Mouse (Mus musculus): ENCODE data around the gene Pwwp2b. TPM values are rescaled to one million over a fixed set of nuclear protein-coding genes. Genes with fewer than 3 reads are reported as not detected.
A peak's percentile ranks its signal among the peaks of the same experiment; 100 is the strongest.

Gene Pwwp2b
- 5.3 and 5.8 TPM in 2 replicates for polyA plus RNA-seq (2016; fragmentation: Nextera tagmentation; extraction: Ambion mirVana)

DNA sequence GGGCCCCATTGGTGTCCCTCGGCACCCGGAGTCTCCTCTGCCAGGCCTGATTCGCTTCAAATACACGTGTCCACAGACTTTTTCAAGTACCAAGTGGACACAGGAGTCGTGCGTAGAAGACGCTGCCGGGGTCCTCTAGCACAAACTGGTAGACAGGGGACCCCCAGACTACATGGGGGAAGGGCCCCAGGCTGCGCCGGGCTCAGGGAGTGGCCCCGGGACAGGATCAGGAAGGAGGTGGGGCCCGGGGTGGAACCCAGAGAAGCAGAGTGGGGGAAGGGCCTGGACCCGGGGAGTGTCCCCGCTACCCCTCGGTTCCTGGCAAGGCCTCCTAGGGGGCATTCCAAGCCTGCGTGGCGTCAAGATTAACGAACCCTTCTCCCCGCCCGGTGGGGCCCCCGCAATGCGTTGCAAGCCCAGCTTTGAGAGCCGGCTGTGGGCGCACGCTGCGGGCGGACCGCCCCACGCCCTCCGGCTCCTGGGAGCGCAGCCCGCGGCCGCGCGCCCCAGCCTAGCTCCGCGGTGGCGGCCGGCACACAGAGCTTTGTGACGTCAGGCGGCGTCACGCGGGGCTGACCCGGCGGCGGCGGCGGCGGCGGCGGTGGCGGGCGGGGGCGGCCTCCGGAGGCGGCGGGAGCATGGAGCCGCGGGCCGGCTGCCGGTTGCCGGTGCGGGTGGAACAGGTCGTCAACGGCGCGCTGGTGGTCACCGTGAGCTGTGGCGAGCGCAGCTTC, at the start of gene Pwwp2b:
TSS of gene Pwwp2b (plus strand) at position 602 of the 734 bp plus-strand sequence.
- peak; percentile 83 for DNase-seq (ENCODE audit: low spot score)
- H3K4me1 ChIP-seq: peaks cover 51% of the 10 kb centered on the region
- peaks cover 62% of the 10 kb centered on the region for H3K27me3 ChIP-seq (ENCODE audit: low read depth, poor library complexity, severe bottlenecking)

DNA sequence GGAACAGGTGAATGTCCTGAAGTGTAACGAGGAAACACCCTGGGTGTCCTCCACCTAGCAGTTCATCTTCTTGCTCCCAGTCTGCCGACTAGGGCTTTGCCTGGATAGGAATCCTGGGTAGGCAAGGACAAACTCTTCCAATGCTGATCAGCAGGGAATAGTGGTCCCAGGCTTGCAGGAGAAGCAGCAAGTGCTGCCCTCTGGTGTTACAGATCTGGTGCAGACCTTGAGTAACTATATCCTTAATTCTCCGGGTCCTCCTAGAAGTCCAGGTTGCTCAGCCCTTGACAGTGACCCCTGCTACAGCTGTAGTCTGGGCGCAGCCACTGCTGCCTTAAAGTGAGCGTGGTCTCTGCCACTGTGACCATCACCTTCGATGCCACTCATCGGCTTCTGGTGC, 48.2 kb upstream of the Pwwp2b start:
- no peak overlapping the region for H3K27ac ChIP-seq
- no peaks in the 10 kb centered on the region for H3K9me3 ChIP-seq (replicated peaks)
- H3K36me3 ChIP-seq: no peaks in the 10 kb centered on the region
- H3K27me3 ChIP-seq (ENCODE audit: low read depth, poor library complexity, severe bottlenecking): peaks cover 15% of the 10 kb centered on the region; the same call in 1 of the 2 replicates
- H3K4me1 ChIP-seq: no peaks in the 10 kb centered on the region
- WGBS: 35% methylated on average over 7 of the region's 7 CpGs
- no peak overlapping the region for H3K4me3 ChIP-seq
- DNase-seq (ENCODE audit: low spot score): peak; percentile 65

More for the DNA sequence above, at the start of gene Pwwp2b:
- WGBS: under 1% methylated on average over 71 of the region's 72 CpGs
- peak within 1 kb of the TSS; percentile 82 for H3K4me3 ChIP-seq
- peak within 1 kb of the TSS; percentile 91 for H3K27ac ChIP-seq
- no peaks in the 10 kb centered on the region for H3K36me3 ChIP-seq
- no peaks in the 10 kb centered on the region for H3K9me3 ChIP-seq (replicated peaks)

DNA sequence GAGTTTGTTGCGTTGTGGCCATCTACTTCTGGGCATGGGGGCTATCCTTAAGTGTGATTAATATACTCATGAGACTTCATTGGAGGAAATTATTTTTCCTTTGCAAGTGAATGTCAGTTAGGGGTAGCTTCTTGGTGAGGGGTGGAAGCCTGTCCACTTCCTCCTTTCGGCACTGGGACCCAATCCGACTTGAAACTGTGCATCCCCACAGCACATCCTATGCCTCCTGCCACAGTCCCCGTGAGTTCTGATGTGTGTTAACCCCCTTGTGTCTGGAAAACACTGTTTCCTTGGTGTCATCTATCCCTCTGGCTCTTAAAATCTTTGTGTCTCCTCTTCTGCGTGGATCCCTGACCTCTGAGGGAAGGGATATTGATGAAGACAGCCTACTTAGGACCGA, 47.1 kb upstream of the Pwwp2b start:
- Histone ChIP-seq H3K4me1 (no peaks in the 10 kb centered on the region), H3K36me3 (no peaks in the 10 kb centered on the region), H3K9me3 (replicated peaks) (no peaks in the 10 kb centered on the region), H3K27me3 (ENCODE audit: low read depth, poor library complexity, severe bottlenecking) (peaks cover 15% of the 10 kb centered on the region; the same call in 1 of the 2 replicates), H3K4me3 (no peak overlapping the region), H3K27ac (no peak overlapping the region)
- DNase-seq (ENCODE audit: low spot score): no peak
- WGBS: 65% methylated on average over 6 of the region's 6 CpGs

DNA sequence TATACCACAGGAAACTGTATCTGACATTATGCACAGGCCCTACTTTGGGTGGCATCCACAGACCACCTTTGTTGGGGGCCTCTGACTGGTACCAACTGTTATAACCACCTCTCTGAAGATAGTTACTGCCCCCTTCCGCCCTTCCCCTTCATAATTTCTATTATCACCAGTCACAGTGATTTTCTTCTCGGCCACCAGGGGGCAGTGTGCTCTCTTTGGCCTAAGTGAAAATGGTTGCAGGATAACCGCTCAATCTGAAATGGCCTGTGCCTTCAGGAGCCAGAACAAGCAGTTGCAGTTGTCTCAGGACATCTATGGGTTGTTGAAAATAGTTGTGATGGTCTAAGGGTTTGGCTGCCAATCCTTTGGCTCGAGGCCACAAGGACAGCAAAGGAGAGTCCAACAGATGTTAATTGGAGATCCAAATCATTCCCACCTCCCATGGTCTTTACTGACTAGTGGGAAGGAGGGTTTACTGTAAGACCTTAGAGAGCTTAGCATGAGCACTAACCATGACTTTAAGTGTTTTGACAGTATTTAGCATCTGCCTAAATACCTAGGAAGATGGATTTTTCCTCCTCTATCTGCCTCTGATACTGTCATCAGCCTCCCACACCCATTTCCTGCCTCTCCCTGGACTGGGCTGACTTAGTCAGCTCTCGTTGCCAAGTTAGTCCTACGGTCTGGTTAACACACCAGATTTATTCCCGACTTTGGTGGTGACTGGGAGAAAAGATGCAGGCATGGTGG, 40.1 kb upstream of the Pwwp2b start:
- H3K4me1 ChIP-seq: peaks cover 18% of the 10 kb centered on the region
- no peaks in the 10 kb centered on the region for H3K36me3 ChIP-seq
- no peaks in the 10 kb centered on the region for H3K9me3 ChIP-seq (replicated peaks)
- no peak overlapping the region for H3K4me3 ChIP-seq
- peak; percentile 79 for DNase-seq (ENCODE audit: low spot score)
- H3K27me3 ChIP-seq (ENCODE audit: low read depth, poor library complexity, severe bottlenecking): no peaks in the 10 kb centered on the region
- H3K27ac ChIP-seq: no peak overlapping the region
- WGBS: 28% methylated on average over 7 of the region's 7 CpGs

DNA sequence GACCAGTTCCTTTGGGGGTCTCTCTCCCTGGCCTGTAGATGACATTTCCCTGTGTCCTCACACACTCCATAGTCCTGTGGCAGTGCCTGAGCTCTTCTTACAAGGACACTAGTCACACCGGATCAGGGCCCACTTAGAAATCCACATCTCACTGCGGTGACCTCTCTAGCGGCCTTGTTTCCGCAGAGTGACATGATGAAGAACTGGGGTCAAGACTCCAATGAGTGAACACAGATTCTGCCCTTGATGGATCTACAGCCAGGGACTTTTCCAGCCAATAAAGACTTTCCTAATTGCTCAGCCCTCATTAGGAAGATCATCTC, 39.5 kb upstream of the Pwwp2b start:
- no peak overlapping the region for H3K27ac ChIP-seq

DNA sequence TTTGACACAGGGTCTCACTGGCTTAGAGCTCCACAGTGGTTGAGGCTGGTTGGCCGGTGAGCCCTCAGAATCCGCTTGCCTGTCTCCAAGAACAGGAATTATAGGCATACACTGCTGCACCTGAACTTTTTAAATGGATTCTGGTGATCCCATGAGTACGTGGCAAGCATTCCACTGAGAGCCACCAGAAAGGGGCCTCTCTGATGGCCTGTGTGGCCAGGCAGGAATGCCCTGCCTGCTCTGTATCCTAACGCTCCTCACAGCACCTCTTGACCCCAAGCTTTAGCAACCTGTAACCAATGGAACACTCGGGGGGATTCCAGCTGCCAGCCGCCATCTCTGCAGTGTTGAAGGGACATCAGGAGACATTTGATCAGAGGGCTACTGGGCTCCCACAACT, 36.5 kb upstream of the Pwwp2b start:
- H3K4me3 ChIP-seq: no peak overlapping the region
- H3K4me1 ChIP-seq: peaks cover 26% of the 10 kb centered on the region
- 81% methylated on average over 6 of the region's 6 CpGs for WGBS
- H3K9me3 ChIP-seq (replicated peaks): no peaks in the 10 kb centered on the region
- H3K36me3 ChIP-seq: no peaks in the 10 kb centered on the region
- H3K27ac ChIP-seq: peak overlapping the region; percentile 97; the same call in 1 of the 2 replicates
- no peak for DNase-seq (ENCODE audit: low spot score)
- H3K27me3 ChIP-seq (ENCODE audit: low read depth, poor library complexity, severe bottlenecking): no peaks in the 10 kb centered on the region

More for the DNA sequence above, 39.5 kb upstream of the Pwwp2b start:
- 42% methylated on average over 4 of the region's 4 CpGs for WGBS
- DNase-seq (ENCODE audit: low spot score): no peak
- H3K36me3 ChIP-seq: no peaks in the 10 kb centered on the region
- no peak overlapping the region for H3K4me3 ChIP-seq
- no peaks in the 10 kb centered on the region for H3K27me3 ChIP-seq (ENCODE audit: low read depth, poor library complexity, severe bottlenecking)
- H3K9me3 ChIP-seq (replicated peaks): no peaks in the 10 kb centered on the region
- H3K4me1 ChIP-seq: peaks cover 24% of the 10 kb centered on the region

DNA sequence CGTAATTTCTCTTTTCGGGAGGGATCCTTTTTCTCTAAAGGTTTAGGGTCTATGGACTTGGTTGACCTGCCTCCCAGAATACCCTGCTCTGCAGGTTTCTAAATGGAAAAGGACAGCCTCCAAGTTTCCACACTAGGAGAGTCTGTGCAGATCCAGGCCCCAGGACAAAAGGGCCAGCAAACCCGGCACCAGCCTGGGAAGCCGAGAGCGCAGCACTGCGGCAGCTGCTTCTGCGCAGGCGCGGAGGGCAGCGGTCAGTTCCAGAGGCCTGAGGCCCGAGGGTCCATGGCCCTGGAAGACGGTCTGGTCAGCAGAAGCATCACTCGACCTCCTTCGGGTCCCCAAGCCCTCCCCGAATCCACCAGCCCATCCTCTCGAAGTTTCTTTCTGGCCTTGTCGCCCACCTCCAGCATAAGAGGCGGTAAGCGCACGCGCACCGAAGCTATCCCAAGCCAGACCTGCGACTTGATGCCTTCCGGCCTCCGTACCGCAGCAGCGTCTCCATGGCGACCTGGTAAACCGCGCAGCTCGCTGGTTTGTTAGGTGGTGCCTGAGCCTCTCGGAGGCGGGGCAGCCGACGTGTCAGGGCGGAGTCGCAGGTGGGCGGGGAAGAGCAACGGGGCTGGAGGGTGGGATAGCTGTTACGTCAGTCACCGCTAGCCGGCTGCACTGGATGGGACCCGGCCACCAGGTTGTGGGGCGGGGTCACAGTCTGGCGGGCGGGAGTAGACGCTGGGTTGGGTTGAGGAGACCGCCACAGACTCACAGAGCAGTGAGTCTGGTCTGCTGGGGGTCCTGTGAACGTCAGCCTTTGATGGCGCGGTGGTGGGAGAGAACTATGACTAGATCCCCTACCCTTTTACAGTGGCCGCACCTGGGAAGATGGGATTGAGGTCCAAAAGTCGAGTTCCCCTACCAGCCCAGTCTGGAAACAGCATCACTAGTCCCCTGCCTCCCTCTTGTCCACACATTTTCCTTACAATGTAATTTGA, 35.2 kb upstream of the Pwwp2b start, which contains the start of the genes Lrrc27 and Stk32c:
TSS of gene Lrrc27 (plus strand) at position 235 of the 992 bp plus-strand sequence.
TSS of gene Stk32c (minus strand) at position 554 of the 992 bp plus-strand sequence.
- Histone ChIP-seq H3K27ac (peak within 1 kb of the TSS; percentile 97), H3K4me1 (peaks cover 26% of the 10 kb centered on the region), H3K4me3 (peak within 1 kb of the TSS; percentile 67), H3K9me3 (replicated peaks) (no peaks in the 10 kb centered on the region), H3K27me3 (ENCODE audit: low read depth, poor library complexity, severe bottlenecking) (no peaks in the 10 kb centered on the region), H3K36me3 (no peaks in the 10 kb centered on the region)
- DNase-seq (ENCODE audit: low spot score): peak; percentile 99
- WGBS: 3% methylated on average over 53 of the region's 53 CpGs

DNA sequence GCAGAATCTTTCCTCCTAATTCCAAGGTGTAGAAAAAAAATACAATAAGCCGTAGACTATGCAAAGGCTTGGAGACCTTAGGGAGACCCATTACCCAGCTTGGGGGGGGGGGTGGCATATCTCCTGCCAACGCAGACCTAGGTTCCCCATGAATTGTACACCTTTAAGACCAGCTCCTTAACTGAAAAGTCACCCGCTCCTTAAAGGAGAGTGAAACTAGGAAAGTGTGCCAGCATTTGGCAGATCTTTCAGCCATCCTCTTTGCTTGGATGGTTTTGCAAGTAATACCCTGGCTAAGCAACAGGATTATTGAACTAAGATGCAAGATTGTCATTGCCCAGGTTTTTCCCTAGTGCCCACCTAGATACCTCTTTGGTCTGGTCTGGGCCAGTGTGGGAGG, 34.5 kb upstream of the Pwwp2b start:
- H3K27ac ChIP-seq: peak overlapping the region; percentile 97
- 64% methylated on average over 3 of the region's 3 CpGs for WGBS
- no peaks in the 10 kb centered on the region for H3K36me3 ChIP-seq
- peak overlapping the region; percentile 67 for H3K4me3 ChIP-seq
- peaks cover 22% of the 10 kb centered on the region for H3K4me1 ChIP-seq
- H3K9me3 ChIP-seq (replicated peaks): no peaks in the 10 kb centered on the region
- H3K27me3 ChIP-seq (ENCODE audit: low read depth, poor library complexity, severe bottlenecking): no peaks in the 10 kb centered on the region
- no peak for DNase-seq (ENCODE audit: low spot score)

DNA sequence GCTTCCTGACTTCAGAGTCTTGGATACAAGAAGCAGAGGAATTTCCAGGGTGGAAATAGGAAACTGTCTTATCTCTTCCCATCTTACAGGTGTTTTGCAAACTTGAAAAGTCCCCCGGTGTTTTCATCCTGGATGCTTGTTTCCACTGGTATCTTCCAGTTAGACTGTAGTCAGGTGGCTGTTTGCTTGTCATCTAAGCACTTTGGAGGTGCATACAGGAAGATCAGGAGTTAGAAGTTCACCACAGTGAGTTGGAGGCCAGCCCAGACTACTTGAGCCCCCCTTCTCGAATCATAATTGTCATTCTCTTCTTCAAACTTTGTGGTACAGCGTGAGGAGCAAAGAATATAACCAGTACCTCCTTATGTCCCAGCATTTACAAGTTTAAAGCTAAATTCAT, 34.1 kb upstream of the Pwwp2b start:
- Histone ChIP-seq H3K27me3 (ENCODE audit: low read depth, poor library complexity, severe bottlenecking) (no peaks in the 10 kb centered on the region), H3K9me3 (replicated peaks) (no peaks in the 10 kb centered on the region), H3K4me1 (peaks cover 19% of the 10 kb centered on the region), H3K36me3 (no peaks in the 10 kb centered on the region), H3K4me3 (no peak overlapping the region), H3K27ac (no peak overlapping the region)
- no peak for DNase-seq (ENCODE audit: low spot score)
- 89% methylated on average over 3 of the region's 3 CpGs for WGBS

DNA sequence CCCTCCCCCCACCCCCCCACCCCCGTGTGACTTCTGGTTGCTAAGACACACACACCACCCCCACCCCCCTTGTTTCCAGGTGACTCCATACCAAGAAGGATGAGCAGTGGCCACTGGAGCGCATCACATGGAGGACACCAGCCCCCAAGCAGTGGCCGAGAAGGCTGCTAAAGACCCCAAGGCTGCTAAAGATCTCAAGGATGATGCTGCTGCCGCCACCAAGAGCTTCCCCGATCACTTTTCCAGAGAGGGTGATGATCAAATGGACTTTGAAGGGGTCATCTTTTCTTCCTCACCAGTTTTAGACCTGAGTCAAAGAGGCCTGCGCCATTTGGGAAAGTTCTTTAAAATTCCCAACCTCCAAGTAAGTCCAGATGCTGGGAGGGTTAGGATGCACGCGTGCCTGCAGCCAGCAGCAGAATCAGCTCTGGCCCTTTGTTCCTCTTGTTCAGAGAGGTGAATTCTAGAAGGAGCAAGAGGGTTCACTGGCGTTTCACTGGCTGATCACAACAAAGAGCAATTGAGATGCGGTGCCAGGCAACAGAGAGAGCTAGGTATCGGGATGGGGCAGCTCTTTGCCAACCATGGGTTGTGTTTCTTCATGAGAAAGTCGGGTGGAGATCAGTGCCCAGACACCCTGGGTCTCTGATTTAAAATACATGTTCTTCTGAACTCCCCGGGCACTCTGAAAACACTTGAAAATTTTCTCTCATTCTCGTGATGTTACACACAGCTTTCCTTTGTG, 33.5 kb upstream of the Pwwp2b start:
- Histone ChIP-seq H3K27me3 (ENCODE audit: low read depth, poor library complexity, severe bottlenecking) (no peaks in the 10 kb centered on the region), H3K9me3 (replicated peaks) (no peaks in the 10 kb centered on the region), H3K4me1 (peaks cover 19% of the 10 kb centered on the region), H3K27ac (no peak overlapping the region), H3K36me3 (no peaks in the 10 kb centered on the region), H3K4me3 (no peak overlapping the region)
- no peak for DNase-seq (ENCODE audit: low spot score)
- 82% methylated on average over 14 of the region's 14 CpGs for WGBS

DNA sequence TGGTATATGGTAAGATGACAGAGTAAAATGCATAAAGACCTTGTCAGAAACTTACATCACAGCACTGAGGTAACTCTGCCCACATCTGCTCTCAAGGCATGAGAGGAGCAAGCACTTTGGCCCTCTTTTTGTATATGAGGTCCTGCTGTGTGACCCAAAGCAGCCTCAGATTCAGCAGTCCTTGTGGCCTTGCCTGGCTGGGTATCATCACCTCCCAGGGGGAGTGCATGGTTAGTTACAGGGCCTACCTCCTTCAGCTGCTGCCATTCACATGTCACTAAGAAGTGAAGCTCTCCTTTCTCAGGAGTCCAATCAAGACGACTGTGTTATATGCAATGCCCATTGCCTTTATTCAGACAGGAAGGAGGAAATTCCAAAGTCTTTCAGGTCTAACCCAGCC, 32.8 kb upstream of the Pwwp2b start:
- Histone ChIP-seq H3K27ac (no peak overlapping the region), H3K36me3 (no peaks in the 10 kb centered on the region), H3K27me3 (ENCODE audit: low read depth, poor library complexity, severe bottlenecking) (no peaks in the 10 kb centered on the region), H3K9me3 (replicated peaks) (no peaks in the 10 kb centered on the region), H3K4me1 (peaks cover 19% of the 10 kb centered on the region), H3K4me3 (no peak overlapping the region)
- no peak for DNase-seq (ENCODE audit: low spot score)
- WGBS: 74% methylated on average over 1 of the region's 1 CpGs

DNA sequence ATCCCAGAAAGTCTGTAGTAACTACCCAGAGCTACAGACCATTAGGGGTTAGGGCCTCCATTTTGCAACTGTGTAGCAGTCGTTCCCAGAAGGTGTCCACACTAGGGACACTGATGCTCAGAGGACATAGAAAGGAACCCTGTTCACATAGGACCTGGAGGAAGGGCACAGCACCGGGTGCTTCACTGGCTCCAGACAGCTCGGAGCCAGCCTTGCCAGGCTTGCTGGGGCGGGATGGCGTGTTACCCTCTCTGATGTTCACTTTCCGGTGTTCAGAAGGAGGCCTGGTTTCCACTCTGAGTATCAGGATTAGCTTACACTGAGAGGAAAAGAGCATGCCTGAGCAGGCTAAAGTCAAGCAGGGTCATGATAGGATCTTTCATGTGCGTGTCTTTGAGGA, 32.3 kb upstream of the Pwwp2b start:
- Histone ChIP-seq H3K4me1 (peaks cover 19% of the 10 kb centered on the region), H3K4me3 (no peak overlapping the region), H3K9me3 (replicated peaks) (no peaks in the 10 kb centered on the region), H3K27me3 (ENCODE audit: low read depth, poor library complexity, severe bottlenecking) (no peaks in the 10 kb centered on the region), H3K36me3 (no peaks in the 10 kb centered on the region), H3K27ac (no peak overlapping the region)
- WGBS: 89% methylated on average over 7 of the region's 7 CpGs
- DNase-seq (ENCODE audit: low spot score): no peak
